Mouse (Mus musculus): Measurements from ENCODE around the gene Hist1h1c.

- TF ChIP-seq CTCF (IDR thresholded peaks at IDR 0.05; ENCODE audit: low read depth, low read length) (no peak), POLR2A (IDR thresholded peaks at IDR 0.05; ENCODE audit: insufficient read depth, low read length) (no peak), EP300 (IDR thresholded peaks at IDR 0.05; ENCODE audit: insufficient read depth, low read depth, low read length) (no peak)
Measured at GRCm38 (mm10) chr13:23738041-23738440, 567 bp upstream of the Hist1h1c start.
